Mouse (Mus musculus) ovary, adult 10 weeks (tissue): Measurements from ENCODE around the gene Tcte3. TPM values are rescaled to one million over a fixed set of nuclear protein-coding genes. Genes with fewer than 3 reads are reported as not detected.

Experiments used
- polyA plus RNA-seq: library from polyadenylated mRNA; stranded (reverse); fragments of 350-450 nt; fragmentation: Illumina TruSeq; extraction: RNeasy Lipid Tissue Mini Kit (QIAGEN cat#74804); gene quantifications from one replicate; pipeline ENCODE4 v1.2.3, GENCODE M21; 2014

Gene Tcte3
- polyA plus RNA-seq = 5.4 TPM

GRCm38 (mm10) chr17:15041175-15041729 is at the start of gene Tcte3, which contains the start of the genes Ermard and Gm3448:
TSS of gene Tcte3 (minus strand) at chr17:15041488.
TSS of gene Ermard (plus strand) at chr17:15041208.
TSS of gene Gm3448 (minus strand) at chr17:15041537.

GRCm38 (mm10) chr17:15009706-15010413 is 31.4 kb downstream of the Tcte3 start, which contains the start of gene Gm3435:
TSS of gene Gm3435 (plus strand) at chr17:15010176.

GRCm38 (mm10) chr17:14978362-14979038 is 62.8 kb downstream of the Tcte3 start, which contains the start of the genes 9030025P20Rik and Gm3417:
TSS of gene 9030025P20Rik (plus strand) at chr17:14978468.
TSS of gene Gm3417 (minus strand) at chr17:14978790.

Other genes with a start within 250 kb of the Tcte3 start
- gene Wdr27, start 98.3 kb downstream of the Tcte3 start, polyA plus RNA-seq = 2.6 TPM
- 167 TPM for gene 1600012H06Rik, start 98.3 kb downstream of the Tcte3 start, polyA plus RNA-seq
- gene Phf10, start 80.2 kb downstream of the Tcte3 start, polyA plus RNA-seq = 157 TPM
- gene 9030025P20Rik, start 63.0 kb downstream of the Tcte3 start, polyA plus RNA-seq = 2.7 TPM
- 1.9 TPM for gene Gm3417, start 62.7 kb downstream of the Tcte3 start, polyA plus RNA-seq
- 1.8 TPM for gene Gm3435, start 31.3 kb downstream of the Tcte3 start, polyA plus RNA-seq
- gene Ermard, start 280 bp downstream of the Tcte3 start, polyA plus RNA-seq = 36.2 TPM
- gene Gm3448, start within 50 bp of the Tcte3 start, polyA plus RNA-seq = 1.6 TPM